Mouse (Mus musculus) E14TG2a.4 (cell line): ENCODE data around the gene Abhd2.

Experiments
- CTCF ChIP-seq: conservative IDR thresholded peaks from 2 replicates; pipeline ENCODE4 v1.5.1; 2014; ENCODE audit warnings: low read length
- NANOG ChIP-seq: IDR thresholded peaks from 2 replicates; pipeline ENCODE4 v1.6.1; 2014; ENCODE audit warnings: borderline replicate concordance, low read length, mixed read lengths
- POU5F1 ChIP-seq: IDR thresholded peaks from 2 replicates; pipeline ENCODE4 v1.6.1; 2014; ENCODE audit warnings: low read length, borderline replicate concordance

GRCm38 (mm10) chr7:79272789-79273718 is at the start of gene Abhd2:
- TF ChIP-seq CTCF (no peak), NANOG (peak; percentile 61; the same call in 1 of the 2 replicates), POU5F1 (no peak)
